Mouse (Mus musculus): ENCODE results near the gene Slc7a1.

DNA sequence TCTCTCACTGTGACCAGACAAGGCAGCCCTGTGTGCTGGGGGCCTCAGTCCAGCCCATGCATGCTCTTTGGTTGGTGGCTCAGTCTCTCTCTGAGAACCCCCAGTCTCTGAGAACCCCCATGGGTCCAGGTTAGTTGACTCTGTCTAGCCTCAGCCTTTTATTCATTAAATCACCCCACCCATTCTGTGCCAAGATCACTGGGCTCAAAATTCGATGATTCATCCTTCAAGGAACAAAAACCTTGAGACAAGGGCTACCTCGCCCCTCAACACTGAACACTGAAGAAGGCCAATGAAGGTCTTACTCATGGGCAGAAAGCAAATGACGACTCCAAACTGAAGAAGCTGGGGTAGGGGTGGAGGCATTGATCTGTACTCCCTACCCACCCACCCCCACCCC, 31.9 kb downstream of the Slc7a1 start:
- TF ChIP-seq MAX (IDR thresholded peaks at IDR 0.05; ENCODE audit: low read depth) (no peak), POLR2A (IDR thresholded peaks at IDR 0.05; ENCODE audit: insufficient read length, low read depth) (no peak), E2F4 (IDR thresholded peaks at IDR 0.05; ENCODE audit: insufficient read depth) (no peak), MYOG (IDR thresholded peaks at IDR 0.05; ENCODE audit: control insufficient read depth in 1 of 3, insufficient read depth in 1 of 3, insufficient read length in 2 of 3, low read depth in 2 of 3) (no peak)

Measured in myocyte (in vitro differentiated cells).